Mouse (Mus musculus) urinary bladder, adult 18-20 months (tissue): ENCODE measurements at regions not wholly inside any gene's neighbourhood (a gene's known extent, or its start where the extent isn't known, plus 50 kb on each side); places are given as distances from the start of the nearest gene placed in this dataset.

Experiments used
- DNase-seq, 2 experiments: peaks; one replicate each; pipeline ENCODE4 v3.0.0; 2022; ENCODE audit warnings: low spot score in 2 of 2, mixed read lengths in 2 of 2

DNA sequence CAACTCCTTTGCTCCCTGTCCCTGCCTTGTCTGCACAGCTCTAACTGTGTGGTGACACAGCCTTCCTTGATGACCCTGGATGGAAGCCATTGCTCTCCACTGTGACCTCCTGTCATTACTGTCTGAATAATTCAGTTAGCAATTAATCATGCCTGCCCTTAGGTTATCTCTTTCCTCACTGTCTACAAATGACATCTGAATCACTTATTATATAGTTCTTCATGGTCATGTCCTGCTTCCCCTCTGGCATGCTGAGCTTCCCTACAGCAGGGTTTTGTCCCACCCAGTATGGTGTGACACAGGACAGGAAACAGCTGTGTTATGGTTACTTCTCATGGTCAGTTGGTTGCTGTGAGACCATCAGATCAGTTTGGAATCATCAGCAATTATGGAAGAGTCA lies 458.9 kb downstream of the Ajap1 start:
- no peak for DNase-seq

- no peak for DNase-seq
These were observed 463.4 kb downstream of the Ajap1 start for GRCm38 (mm10) chr4:153019211-153019610.

DNA sequence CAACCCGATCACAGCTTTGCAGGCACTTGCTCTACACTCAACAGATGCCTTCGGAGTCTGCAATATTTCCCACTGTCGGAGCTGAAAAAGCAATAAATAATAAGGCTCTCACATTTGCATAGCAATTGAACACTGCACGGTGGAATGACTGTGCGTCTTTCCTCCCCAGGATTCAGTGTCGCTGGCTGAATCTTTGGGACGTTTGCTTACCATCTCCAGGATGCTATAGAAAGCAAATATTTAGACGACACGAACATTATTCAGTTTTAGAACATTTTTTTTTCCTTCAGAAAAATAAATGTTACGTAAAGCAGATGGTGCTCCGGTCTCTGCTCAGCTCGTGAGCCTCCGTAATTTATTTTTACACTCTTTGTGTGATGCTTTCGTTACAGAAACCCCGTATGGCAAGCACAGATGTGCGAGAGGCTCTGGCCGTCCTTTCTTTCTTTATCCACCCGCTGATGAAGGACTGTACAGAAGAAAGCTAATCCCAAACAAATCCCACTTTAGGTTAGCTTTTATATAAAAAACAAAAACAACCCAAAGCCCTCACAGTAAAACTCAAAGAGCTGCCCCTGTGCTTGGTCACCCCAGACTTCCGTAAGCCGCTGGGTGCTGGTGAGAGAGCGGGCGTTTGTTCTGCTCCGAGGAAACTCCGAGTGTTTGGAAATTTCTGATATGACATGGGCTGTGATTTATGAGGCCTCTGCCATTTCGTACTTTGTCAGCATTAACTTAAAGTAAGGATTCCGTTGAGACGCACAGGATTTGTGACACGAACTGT lies 464.3 kb downstream of the Ajap1 start:
- DNase-seq: no peak

GRCm38 (mm10) chr4:153017816-153018137 lies 464.8 kb downstream of the Ajap1 start:
- DNase-seq: no peak

DNA sequence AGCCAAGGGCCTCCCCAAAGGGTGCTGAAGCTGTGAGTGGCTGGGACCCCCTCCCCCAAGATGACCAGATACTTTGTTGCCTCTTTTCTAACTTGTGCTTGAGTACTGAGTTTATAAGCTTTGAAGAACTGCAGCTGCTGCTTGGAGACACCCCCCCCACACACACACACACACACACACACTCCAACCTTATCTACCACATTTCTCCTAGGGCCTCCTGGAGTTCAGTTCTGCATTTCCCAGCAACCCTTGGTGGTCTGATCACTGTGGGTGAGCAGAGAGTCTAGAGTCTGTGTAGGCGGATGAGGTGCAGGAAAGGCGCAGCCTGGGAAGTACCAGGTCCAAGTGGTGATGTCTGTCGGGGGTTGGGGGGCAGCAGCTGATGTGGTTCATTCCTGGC lies 479.3 kb downstream of the Ajap1 start:
- DNase-seq: no peak

DNA sequence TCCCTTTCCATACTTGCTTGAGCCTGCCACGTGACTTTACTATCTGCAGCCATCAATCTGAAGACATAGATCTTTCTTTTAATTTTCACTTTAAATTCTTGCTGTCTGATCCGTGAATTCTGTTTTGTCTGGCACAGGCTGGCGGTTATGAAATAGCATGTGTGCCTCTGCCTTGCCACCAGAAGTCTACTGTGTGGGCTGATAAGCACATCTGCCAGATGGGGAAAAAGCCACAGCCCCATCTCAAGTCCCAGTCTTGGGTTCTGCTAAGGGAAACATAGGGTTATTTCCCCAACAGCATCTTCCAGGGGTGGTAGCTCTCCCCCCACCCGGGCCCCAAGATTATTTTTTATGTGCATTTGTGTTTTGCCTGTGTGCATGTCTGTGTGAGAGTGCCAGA lies 480.1 kb downstream of the Ajap1 start:
- no peak for DNase-seq

DNA sequence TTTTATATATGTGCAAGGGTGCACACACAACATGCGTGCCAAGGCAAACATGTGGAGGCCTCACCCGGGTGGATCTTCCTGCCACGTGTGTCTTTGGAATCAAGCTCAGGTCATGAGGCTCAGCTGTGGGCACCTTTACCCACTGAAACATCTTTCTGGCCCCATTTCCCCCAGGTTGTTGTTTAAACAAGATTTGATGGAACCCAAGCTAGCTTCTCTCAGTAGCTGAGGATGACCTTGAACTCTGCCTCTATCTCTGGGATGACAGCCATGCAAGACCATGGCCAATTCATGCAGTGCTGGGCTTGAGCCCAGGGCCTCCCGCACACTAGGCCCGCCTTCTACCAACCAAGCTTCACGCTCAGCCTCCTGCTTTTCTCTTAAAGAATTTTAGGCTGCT lies 480.9 kb downstream of the Ajap1 start:
- DNase-seq: no peak

DNA sequence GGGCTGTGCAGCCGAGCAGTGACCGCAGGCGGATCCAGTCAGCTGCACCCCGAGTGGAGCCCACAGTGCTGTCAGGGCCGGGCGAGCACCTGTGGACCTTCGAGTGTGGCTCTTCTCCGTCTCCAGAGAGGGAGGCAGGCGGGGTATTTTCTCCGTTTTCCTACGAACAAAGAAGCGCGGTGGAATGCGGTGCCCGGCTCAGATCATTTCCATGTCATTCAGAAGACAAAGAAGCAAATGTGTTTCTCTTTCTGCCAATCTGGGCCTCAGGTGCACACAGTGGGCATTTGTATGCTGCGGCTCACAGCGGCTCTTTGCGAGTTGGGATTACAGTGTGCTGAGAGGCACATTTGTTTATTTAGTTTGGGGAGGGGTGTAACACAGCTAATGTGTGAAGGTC lies 483.1 kb downstream of the Ajap1 start:
- DNase-seq: no peak

DNA sequence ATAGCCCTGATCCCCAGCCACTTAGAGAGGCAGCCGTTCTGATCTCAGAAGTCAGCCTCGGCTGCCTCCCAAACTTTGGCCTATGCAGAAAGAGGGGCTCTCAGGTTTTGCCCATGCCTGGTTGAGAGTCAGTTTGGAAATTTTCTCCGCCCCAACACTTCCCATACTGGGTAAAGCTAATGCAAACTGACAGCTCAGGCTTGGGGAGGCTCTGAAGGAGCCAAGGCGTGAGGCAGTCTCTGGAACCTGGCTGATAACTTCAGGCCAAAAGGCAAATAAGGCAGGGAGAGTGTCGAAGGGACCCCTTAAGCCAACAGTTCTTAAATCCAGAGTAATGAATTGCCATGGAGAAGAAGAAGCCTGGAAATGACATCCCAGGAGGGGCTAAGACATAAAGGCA lies 485.4 kb downstream of the Ajap1 start:
- DNase-seq: no peak

- no peak for DNase-seq
These were observed 486.0 kb downstream of the Ajap1 start for GRCm38 (mm10) chr4:152996641-152997040.

DNA sequence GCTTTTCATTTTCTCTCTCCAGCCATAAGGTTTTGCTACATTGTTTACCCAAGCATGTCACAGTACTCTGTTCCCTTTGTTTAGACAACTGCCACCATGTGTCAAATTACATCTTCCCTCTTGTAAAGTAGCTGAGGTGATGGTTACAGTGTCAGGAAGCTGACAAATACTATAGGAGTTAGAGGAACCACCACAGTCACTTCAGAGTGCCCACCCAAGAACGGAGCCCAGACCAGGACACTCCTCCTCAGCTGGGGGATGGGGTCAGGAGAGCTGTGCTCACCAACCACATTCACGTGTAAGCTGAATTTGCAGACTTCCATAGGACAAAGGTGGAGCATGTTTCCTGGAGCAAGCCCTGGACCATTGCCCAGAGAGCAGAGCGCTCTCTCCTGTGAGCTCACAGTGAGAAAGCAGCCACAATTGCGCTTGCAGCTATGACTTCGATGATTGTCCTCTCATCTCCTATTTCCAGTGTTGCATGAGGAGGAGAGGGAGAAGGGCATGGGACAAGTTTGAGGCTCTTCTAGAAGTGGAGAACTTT lies 487.5 kb downstream of the Ajap1 start:
- no peak for DNase-seq

DNA sequence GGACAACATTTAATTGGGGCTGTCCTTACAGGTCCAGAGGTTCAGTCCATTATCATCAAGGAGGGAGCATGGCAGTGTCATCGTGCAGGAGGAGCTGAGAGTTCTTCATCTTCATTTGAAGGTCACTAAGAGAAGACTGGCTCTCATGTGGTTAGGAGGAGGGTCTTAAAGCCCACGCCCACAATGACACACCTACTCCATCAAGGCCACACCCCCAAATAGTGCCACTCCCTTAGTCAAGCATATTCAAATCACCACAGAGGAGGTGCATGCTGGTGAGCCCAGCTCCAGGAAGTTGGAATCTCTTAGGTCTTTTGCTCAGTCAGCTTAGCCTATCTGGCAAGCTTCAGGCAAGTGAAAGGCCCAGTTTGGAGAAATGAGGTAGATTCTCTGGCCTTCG lies 488.4 kb downstream of the Ajap1 start:
- no peak for DNase-seq

- DNase-seq: no peak
These were observed 492.3 kb downstream of the Ajap1 start for GRCm38 (mm10) chr4:152990266-152990665.

DNA sequence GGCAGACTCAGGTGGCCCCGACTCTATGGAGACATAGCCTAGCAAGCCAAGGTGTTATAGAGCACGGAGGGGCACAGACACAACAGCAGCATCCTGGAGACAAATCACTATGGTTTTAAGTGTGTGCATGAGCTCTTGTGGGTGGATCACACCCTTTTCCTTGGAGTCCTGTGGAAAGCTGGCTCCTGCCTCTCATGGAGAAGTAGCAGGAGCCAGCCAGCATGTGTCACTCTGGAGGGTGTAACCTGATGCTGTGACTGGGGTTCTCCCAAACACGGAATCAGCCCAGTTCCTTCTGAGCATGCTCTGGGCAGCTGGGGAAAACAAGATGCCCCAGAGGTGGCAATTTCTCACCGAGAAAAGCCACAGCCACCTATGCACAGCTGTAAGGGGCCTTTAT lies 494.9 kb downstream of the Ajap1 start:
- no peak for DNase-seq

DNA sequence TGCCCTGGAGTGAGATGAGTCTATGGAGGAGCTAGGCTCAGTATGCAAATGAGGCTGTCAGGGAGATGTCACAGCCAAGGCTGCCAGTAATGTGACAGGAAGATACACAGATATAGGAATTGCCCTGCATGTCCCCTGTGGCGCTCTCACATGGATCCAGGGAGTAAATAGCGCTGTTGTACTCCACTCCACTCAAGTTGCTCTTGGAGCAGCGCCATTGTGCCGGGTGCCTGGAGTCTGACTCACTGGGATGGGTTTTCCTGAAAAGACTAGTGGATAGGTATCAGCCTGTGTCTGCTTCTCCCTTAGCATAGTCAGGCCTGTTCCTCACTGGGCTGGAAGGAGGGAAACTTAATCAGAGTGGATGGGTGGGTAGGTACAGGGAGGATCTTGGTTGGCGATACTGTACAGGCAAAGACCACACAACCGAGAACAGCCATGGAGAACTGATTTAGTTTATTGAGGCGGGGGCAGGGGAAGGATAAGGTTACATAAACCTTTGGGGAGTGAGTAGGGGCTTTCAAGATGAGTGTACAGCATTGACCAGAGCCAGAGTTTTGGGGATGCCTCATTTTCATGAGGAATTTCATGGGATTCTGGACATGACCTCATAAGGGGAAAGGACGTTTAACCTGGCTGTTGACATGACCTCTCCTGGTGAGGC lies 497.5 kb upstream of the Kcnab2 start:
- DNase-seq: no peak

GRCm38 (mm10) chr4:152963001-152963400 lies 485.3 kb upstream of the Kcnab2 start:
- no peak for DNase-seq

- DNase-seq: no peak
These were observed 484.5 kb upstream of the Kcnab2 start for GRCm38 (mm10) chr4:152962165-152962564.

DNA sequence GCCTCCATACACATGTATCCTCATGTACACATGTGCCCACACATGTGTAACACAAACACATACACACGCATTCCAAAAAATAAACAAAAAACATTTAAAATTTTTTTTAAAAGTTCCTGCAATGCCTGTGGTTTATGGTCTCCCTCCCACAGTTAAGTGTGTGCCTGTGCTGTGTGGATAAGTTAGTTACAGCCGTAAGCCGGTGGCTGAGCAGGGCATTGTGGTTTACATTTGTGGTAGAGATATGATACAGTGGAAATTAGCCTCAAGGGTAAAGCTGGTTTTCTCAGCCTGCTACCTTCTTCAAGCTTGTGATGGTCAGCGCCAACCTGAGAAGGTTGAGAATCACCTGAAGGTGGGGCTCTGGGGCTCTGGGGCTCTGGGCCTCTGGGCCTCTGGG lies 484.0 kb upstream of the Kcnab2 start:
- no peak for DNase-seq

GRCm38 (mm10) chr4:152959627-152960230 lies 482.1 kb upstream of the Kcnab2 start:
- DNase-seq: no peak

- no peak for DNase-seq
These were observed 475.7 kb upstream of the Kcnab2 start for GRCm38 (mm10) chr4:152953237-152953974.

DNA sequence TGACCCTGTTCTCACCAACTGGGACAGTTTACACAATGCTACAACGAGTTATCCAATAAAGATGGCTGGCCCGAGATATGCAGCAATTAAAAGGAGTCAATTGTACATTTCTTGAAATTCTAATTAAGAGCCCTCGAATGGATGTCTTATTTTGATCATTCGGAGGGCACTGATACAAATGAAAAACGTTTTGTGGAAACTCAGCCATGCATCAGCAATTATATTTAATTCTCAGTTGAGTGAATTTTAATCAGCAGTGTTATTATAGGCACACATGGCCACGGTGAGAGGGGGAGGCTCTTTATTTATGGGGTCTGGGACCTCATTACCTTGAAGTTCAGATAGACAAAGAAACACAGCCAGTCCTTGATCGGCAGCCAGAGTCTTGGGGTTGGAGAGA lies 471.3 kb upstream of the Kcnab2 start:
- DNase-seq: no peak

DNA sequence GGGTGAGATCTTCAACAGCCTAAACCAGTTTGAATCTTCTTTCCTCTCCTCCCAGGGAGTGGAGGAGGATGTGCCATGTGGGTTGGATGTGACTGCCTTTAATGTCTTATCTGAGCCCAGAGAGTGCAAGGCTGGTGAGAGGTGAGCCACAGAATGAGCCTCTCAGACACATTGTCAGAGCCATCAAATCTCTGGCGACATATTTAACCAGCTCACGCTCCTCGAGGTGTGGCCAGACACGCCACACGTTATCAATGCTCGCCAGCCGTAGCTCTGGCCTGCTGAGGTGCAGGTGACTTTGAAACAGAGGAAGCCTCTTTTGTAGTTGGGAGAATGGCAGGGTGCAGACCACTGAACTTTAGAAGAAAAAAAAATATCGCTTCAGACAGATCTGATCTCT lies 463.5 kb upstream of the Kcnab2 start:
- no peak for DNase-seq
